ENCODE assay signal across 15 mouse cellular contexts in the genomic region with DNA sequence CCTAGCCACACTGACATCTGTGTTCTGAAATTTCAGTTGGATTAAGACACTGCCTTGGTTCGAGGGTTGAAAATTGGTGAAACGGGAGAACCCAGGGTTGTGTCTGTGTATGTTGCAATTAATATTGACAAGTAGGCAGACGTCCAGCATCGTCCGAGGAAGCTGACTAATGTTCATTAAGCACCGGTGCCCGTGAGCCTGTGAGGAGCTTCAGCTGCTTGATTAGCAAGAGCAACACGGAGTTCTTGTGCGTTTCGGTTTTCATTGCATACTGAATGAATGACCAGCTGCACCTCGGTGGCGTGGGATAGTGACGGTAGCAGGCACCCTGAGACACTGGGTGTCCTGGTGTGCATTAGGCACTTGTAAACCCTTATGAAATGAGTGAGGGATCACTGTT. TPM values are rescaled to one million over a fixed set of nuclear protein-coding genes. Genes with fewer than 3 reads are reported as not detected.
A peak's percentile ranks its signal among the peaks of the same experiment; 100 is the strongest.
DNase-seq lines count a peak whose midpoint lies in the region; ATAC-seq and TF ChIP-seq lines count a peak whose summit lies in the region.
"Had no signal": no experiment of that assay in that cellular context is flagged by ENCODE, and none has a peak within 500 bp of the region (broad histone marks: within the 10 kb centered on the region; RNA-seq: fewer than 3 reads in every experiment).

No protein-coding gene starts in this region.

- no peak overlapping the region for H3K4me3 ChIP-seq in heart, embryonic 12.5 days
- no peak overlapping the region for H3K4me3 ChIP-seq in heart, embryonic 10.5 days
- no peak overlapping the region for H3K4me3 ChIP-seq in intestine, embryonic 16.5 days (ENCODE audit: low read length)
- H3K4me3 ChIP-seq: neural tube, embryonic 15.5 days; stomach, embryonic 15.5 days had no signal

- H3K36me3 ChIP-seq in heart, embryonic 12.5 days: peaks cover 5% of the 10 kb centered on the region
- no peaks in the 10 kb centered on the region for H3K36me3 ChIP-seq in heart, embryonic 10.5 days
- no peaks in the 10 kb centered on the region for H3K36me3 ChIP-seq in intestine, embryonic 16.5 days (ENCODE audit: control insufficient read depth, insufficient read depth, low read length)
- H3K36me3 ChIP-seq: neural tube, embryonic 15.5 days; stomach, embryonic 15.5 days had no signal

- H3K27me3 ChIP-seq in heart, embryonic 12.5 days (replicated peaks): no peaks in the 10 kb centered on the region
- no peaks in the 10 kb centered on the region for H3K27me3 ChIP-seq in heart, embryonic 10.5 days (ENCODE audit: insufficient read depth, poor library complexity, severe bottlenecking)
- H3K27me3 ChIP-seq in intestine, embryonic 16.5 days (replicated peaks; ENCODE audit: control insufficient read depth, insufficient read depth, low read length): no peaks in the 10 kb centered on the region
- H3K27me3 ChIP-seq: neural tube, embryonic 15.5 days; stomach, embryonic 15.5 days had no signal

- no peaks in the 10 kb centered on the region for H3K9me3 ChIP-seq in heart, embryonic 12.5 days (replicated peaks)
- H3K9me3 ChIP-seq in heart, embryonic 10.5 days: no peaks in the 10 kb centered on the region
- no peaks in the 10 kb centered on the region for H3K9me3 ChIP-seq in intestine, embryonic 16.5 days (ENCODE audit: control insufficient read depth, low read length)
- H3K9me3 ChIP-seq: neural tube, embryonic 15.5 days; stomach, embryonic 15.5 days had no signal

- DNase-seq in cerebellum, postnatal 14 days: peak; percentile 55 to 58
- no peak for DNase-seq in cerebellum, adult 9-10 months
- DNase-seq in heart, embryonic 10.5 days (ENCODE audit: low spot score): no peak
- DNase-seq in lung, postnatal 36 days: peak; percentile 49
- DNase-seq in lung, postnatal 4 days: no peak
- peak; percentile 80 for DNase-seq in brain, embryonic 14.5 days (ENCODE audit: low read depth)
- DNase-seq: cerebellum, adult 11-12 months; forebrain, postnatal 0 days; kidney, adult 9 months; lung, embryonic 14.5 days; spleen, adult 18-20 months had no signal

- WGBS in heart, embryonic 12.5 days: 61% methylated on average over 13 of the region's 13 CpGs
- 72% methylated on average over 13 of the region's 13 CpGs for WGBS in heart, embryonic 10.5 days
- 60% methylated on average over 13 of the region's 13 CpGs for WGBS in intestine, embryonic 16.5 days

- no peak overlapping the region for H3K27ac ChIP-seq in heart, embryonic 12.5 days (ENCODE audit: poor library complexity, severe bottlenecking)
- no peak overlapping the region for H3K27ac ChIP-seq in heart, embryonic 10.5 days
- H3K27ac ChIP-seq in intestine, embryonic 16.5 days (ENCODE audit: low read length): no peak overlapping the region
- H3K27ac ChIP-seq: neural tube, embryonic 15.5 days; stomach, embryonic 15.5 days had no signal

- peaks cover 80% of the 10 kb centered on the region for H3K4me1 ChIP-seq in heart, embryonic 12.5 days (replicated peaks)
- peaks cover 44% of the 10 kb centered on the region for H3K4me1 ChIP-seq in heart, embryonic 10.5 days
- H3K4me1 ChIP-seq in intestine, embryonic 16.5 days (ENCODE audit: control insufficient read depth, insufficient read depth, low read length): peaks cover 17% of the 10 kb centered on the region

- H3K9ac ChIP-seq in heart, embryonic 12.5 days: peak overlapping the region; percentile 28; the same call in 1 of the 2 replicates
- no peak overlapping the region for H3K9ac ChIP-seq in intestine, embryonic 16.5 days (ENCODE audit: low read depth, low read length)
- H3K9ac ChIP-seq: forebrain, postnatal 0 days; lung, embryonic 14.5 days; neural tube, embryonic 15.5 days; stomach, embryonic 15.5 days had no signal

- TF ChIP-seq CTCF in brain, embryonic 14.5 days (IDR thresholded peaks at IDR 0.05; ENCODE audit: borderline replicate concordance, extremely low read depth, insufficient read depth, insufficient read length): no peak

- H3K4me2 ChIP-seq in heart, embryonic 12.5 days: no peak overlapping the region
- no peak overlapping the region for H3K4me2 ChIP-seq in intestine, embryonic 16.5 days (ENCODE audit: low read depth, low read length)
- H3K4me2 ChIP-seq: lung, embryonic 14.5 days; neural tube, embryonic 15.5 days; stomach, embryonic 15.5 days had no signal

- TF ChIP-seq POLR2A in brain, embryonic 14.5 days (IDR thresholded peaks at IDR 0.05; ENCODE audit: borderline replicate concordance, extremely low read depth, insufficient read depth, insufficient read length, poor library complexity, severe bottlenecking): no peak

- no peak for ATAC-seq in heart, embryonic 12.5 days (ENCODE audit: insufficient number of reproducible peaks, low FRiP score)
- no peak for ATAC-seq in intestine, embryonic 16.5 days
- ATAC-seq: forebrain, postnatal 0 days had no signal

RNA-seq across cellular contexts. Expression of a gene that starts 58.9 kb away (rescaled TPM):
- polyA plus RNA-seq in heart, embryonic 12.5 days (2016; fragmentation: Nextera tagmentation; extraction: Ambion mirVana): 0.50 and 0.74 TPM in 2 replicates
- polyA plus RNA-seq in heart, embryonic 10.5 days (2016; fragmentation: Nextera tagmentation; extraction: Ambion mirVana): 0.33 and 1.1 TPM in 2 replicates
- polyA plus RNA-seq in brain, embryonic 14.5 days (2012; rRNA removed): 19.7 and 31.1 TPM in 2 replicates
- polyA plus RNA-seq in intestine, embryonic 16.5 days (2015; fragmentation: Nextera tagmentation; extraction: Ambion mirVana): 2.5 and 2.6 TPM in 2 replicates

Comparison
In these comparisons a context has a peak if more than half of its experiments do, and no peak if none do; other contexts are left out.
1. DNase-seq: peak in cerebellum, postnatal 14 days (2 of 2), lung, postnatal 36 days (single experiment) and brain, embryonic 14.5 days (single experiment); none in cerebellum, adult 9-10 months (single experiment), heart, embryonic 10.5 days (single experiment) and lung, postnatal 4 days (0 of 2).